Mouse (Mus musculus) small intestine, adult 2 months (tissue): Measurements from ENCODE around the gene Ankrd13b.

Experiments
- CTCF ChIP-seq: fragments of 200-500 bp; IDR thresholded peaks from 2 replicates; pipeline ENCODE4 v1.5.1; 2012; ENCODE audit warnings: low read depth, mild to moderate bottlenecking, control low read depth, inconsistent platforms, low read length, moderate library complexity, mixed read lengths; ENCODE audit not compliant: insufficient replicate concordance, insufficient read length; ENCODE audit errors: extremely low read depth
- POLR2A ChIP-seq: fragments of 200-500 bp; IDR thresholded peaks from 2 replicates; pipeline ENCODE4 v1.6.1; 2012; ENCODE audit warnings: low read depth, mild to moderate bottlenecking, control low read depth, inconsistent platforms, low read length, moderate library complexity

- no peak for TF ChIP-seq POLR2A
- no peak for TF ChIP-seq CTCF
Measured at GRCm38 (mm10) chr11:77532202-77532846, 42.8 kb upstream of the Ankrd13b start.
